Mouse (Mus musculus): Measurements from ENCODE around the gene Gm28048.

DNA sequence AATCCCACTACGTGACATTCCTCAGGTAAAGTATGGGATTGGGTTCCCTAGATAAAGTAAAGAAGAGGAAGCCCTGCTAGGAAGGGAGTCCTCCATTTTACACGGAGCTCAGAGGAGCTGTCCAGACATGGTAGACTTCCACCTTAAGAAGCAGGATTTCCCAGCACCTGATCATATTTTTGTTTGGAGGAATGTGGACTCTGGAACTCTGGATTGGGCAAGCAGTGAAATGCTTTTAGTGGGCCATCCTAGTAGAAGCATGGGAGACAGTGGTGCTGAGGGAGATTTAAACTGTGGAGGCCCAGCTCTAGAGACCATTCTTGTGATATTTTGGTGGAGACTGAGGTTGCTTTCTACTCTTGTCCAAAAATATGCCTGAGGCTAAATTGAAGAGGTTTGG is 59.3 kb downstream of the Gm28048 start:
- TF ChIP-seq TCF3 (IDR thresholded peaks at IDR 0.05; ENCODE audit: insufficient read length, low read depth) (no peak), E2F4 (IDR thresholded peaks at IDR 0.05; ENCODE audit: insufficient read depth) (no peak), REST (IDR thresholded peaks at IDR 0.05; ENCODE audit: insufficient read depth, insufficient read length) (no peak), USF1 (IDR thresholded peaks at IDR 0.05; ENCODE audit: low read depth) (no peak), POLR2A (IDR thresholded peaks at IDR 0.05; ENCODE audit: insufficient read length, low read depth) (no peak)
